Mouse (Mus musculus) hindbrain, embryonic 10.5 days (tissue): ENCODE measurements around the gene Hist2h3c2. TPM values are rescaled to one million over a fixed set of nuclear protein-coding genes. Genes with fewer than 3 reads are reported as not detected.
"Not testable (repeated sequence)": the region's sequence is repeated elsewhere in the genome, so short reads cannot be mapped to it uniquely, and the experiment has no call there.

Experiments used
- DNase-seq: peaks from one replicate; pipeline ENCODE4 v3.0.0-alpha.2; 2017; ENCODE audit warnings: low spot score
- H3K27ac ChIP-seq: fragments of 300-500 bp; sonication (generic); 2 replicates; pipeline ENCODE4 v1.5.1; 2016; ENCODE audit warnings: mild to moderate bottlenecking, moderate library complexity
- H3K27me3 ChIP-seq: fragments of 300-500 bp; sonication (generic); 2 replicates; pipeline ENCODE4 v1.6.1; 2016; ENCODE audit warnings: mild to moderate bottlenecking; ENCODE audit not compliant: poor library complexity, insufficient read depth, severe bottlenecking
- H3K36me3 ChIP-seq: fragments of 300-500 bp; sonication (generic); 2 replicates; pipeline ENCODE4 v1.6.1; 2016; ENCODE audit warnings: mild to moderate bottlenecking, moderate library complexity
- H3K4me1 ChIP-seq: fragments of 300-500 bp; sonication (generic); replicated peaks from 2 replicates; pipeline ENCODE4 v1.6.1; 2016; ENCODE audit warnings: mild to moderate bottlenecking
- H3K4me3 ChIP-seq: fragments of 300-500 bp; sonication (generic); 2 replicates; pipeline ENCODE4 v1.5.1; 2016; ENCODE audit warnings: mild to moderate bottlenecking, moderate library complexity
- H3K9me3 ChIP-seq: fragments of 300-500 bp; sonication (generic); 2 replicates; pipeline ENCODE4 v1.6.1; 2016; ENCODE audit warnings: mild to moderate bottlenecking, moderate library complexity
- WGBS: fragments of 180-500 bp; shearing (Covaris S2); methylation state at CpG from one replicate; pipeline ENCODE4 v1.1.7; 2016; 5-methylcytosine and 5-hydroxymethylcytosine counted together
- polyA plus RNA-seq: library from polyadenylated mRNA; unstranded; fragments of >200 nt; fragmentation: Nextera tagmentation; extraction: Ambion mirVana; gene quantifications from 2 replicates; pipeline ENCODE4 v1.2.1, GENCODE M21; 2016

The Hist2h3c2 gene
- polyA plus RNA-seq, 1 experiment from 2014 or later: 8.4 TPM

GRCm38 (mm10) chr3:96221640-96222038 is 17.3 kb downstream of the Hist2h3c2 start:
- H3K27me3 ChIP-seq: no peaks in the 10 kb centered on the region
- WGBS: 19% methylated on average over 9 of the region's 9 CpGs
- DNase-seq: peak; percentile 19
- H3K9me3 ChIP-seq: no peaks in the 10 kb centered on the region
- no peaks in the 10 kb centered on the region for H3K36me3 ChIP-seq
- H3K27ac ChIP-seq: peak overlapping the region; percentile 97
- peaks cover 62% of the 10 kb centered on the region for H3K4me1 ChIP-seq
- H3K4me3 ChIP-seq: peak overlapping the region; percentile 68

GRCm38 (mm10) chr3:96220765-96221639 is 17.9 kb downstream of the Hist2h3c2 start, which contains the start of the genes Hist2h2ac and Hist2h2be:
Gene Hist2h2ac, minus strand, starts transcription at chr3:96220880.
Gene Hist2h2be, plus strand, starts transcription at chr3:96221119.
- under 1% methylated on average over 43 of the region's 43 CpGs for WGBS
- Histone ChIP-seq H3K4me1 (peaks cover 64% of the 10 kb centered on the region), H3K27ac (peak within 1 kb of the TSS; percentile 97), H3K27me3 (no peaks in the 10 kb centered on the region), H3K36me3 (no peaks in the 10 kb centered on the region), H3K9me3 (no peaks in the 10 kb centered on the region), H3K4me3 (peak within 1 kb of the TSS; percentile 68)
- peak; percentile 82 for DNase-seq

GRCm38 (mm10) chr3:96220131-96220764 is 18.7 kb downstream of the Hist2h3c2 start:
- not testable (repeated sequence) for H3K9me3 ChIP-seq, H3K27me3 ChIP-seq, H3K36me3 ChIP-seq
- Histone ChIP-seq H3K4me1 (peaks cover 60% of the 10 kb centered on the region), H3K4me3 (peak overlapping the region; percentile 68), H3K27ac (peak overlapping the region; percentile 97)
- peak; percentile 50 for DNase-seq
- under 1% methylated on average over 38 of the region's 47 CpGs for WGBS

- WGBS: under 1% methylated on average over 37 of the region's 37 CpGs
- Histone ChIP-seq H3K4me3 (peak within 1 kb of the TSS; percentile 68), H3K27ac (peak within 1 kb of the TSS; percentile 97), H3K9me3 (no peaks in the 10 kb centered on the region), H3K36me3 (no peaks in the 10 kb centered on the region), H3K27me3 (peaks cover 4% of the 10 kb centered on the region; the same call in 1 of the 2 replicates), H3K4me1 (peaks cover 55% of the 10 kb centered on the region)
- DNase-seq: peak; percentile 75
These were observed 19.2 kb downstream of the Hist2h3c2 start, which contains the start of the genes Bola1 and Hist2h2ab for GRCm38 (mm10) chr3:96219661-96220130. Gene Bola1, minus strand, starts transcription at chr3:96219709. Gene Hist2h2ab, plus strand, starts transcription at chr3:96219865.

GRCm38 (mm10) chr3:96219191-96219641 is 19.7 kb downstream of the Hist2h3c2 start:
- H3K4me3 ChIP-seq: peak overlapping the region; percentile 68
- H3K4me1 ChIP-seq: peaks cover 53% of the 10 kb centered on the region
- no peaks in the 10 kb centered on the region for H3K36me3 ChIP-seq
- WGBS: under 1% methylated on average over 12 of the region's 12 CpGs
- H3K27me3 ChIP-seq: peaks cover 4% of the 10 kb centered on the region; the same call in 1 of the 2 replicates
- no peaks in the 10 kb centered on the region for H3K9me3 ChIP-seq
- peak; percentile 49 for DNase-seq
- H3K27ac ChIP-seq: peak overlapping the region; percentile 97

- H3K4me3 ChIP-seq: no peak overlapping the region; the same call in 1 of the 2 replicates
- no peaks in the 10 kb centered on the region for H3K36me3 ChIP-seq
- no peaks in the 10 kb centered on the region for H3K27me3 ChIP-seq
- WGBS: 23% methylated on average over 15 of the region's 15 CpGs
- peaks cover 6% of the 10 kb centered on the region for H3K4me1 ChIP-seq
- DNase-seq: peak; percentile 20
- H3K9me3 ChIP-seq: no peaks in the 10 kb centered on the region
- H3K27ac ChIP-seq: no peak overlapping the region
These were observed 29.7 kb downstream of the Hist2h3c2 start for GRCm38 (mm10) chr3:96209242-96209641.

GRCm38 (mm10) chr3:96207819-96208218 is 31.1 kb downstream of the Hist2h3c2 start:
- no peak for DNase-seq
- no peaks in the 10 kb centered on the region for H3K27me3 ChIP-seq
- no peak overlapping the region for H3K4me3 ChIP-seq
- no peaks in the 10 kb centered on the region for H3K9me3 ChIP-seq
- WGBS: 89% methylated on average over 3 of the region's 3 CpGs
- H3K4me1 ChIP-seq: peaks cover 6% of the 10 kb centered on the region
- no peaks in the 10 kb centered on the region for H3K36me3 ChIP-seq
- H3K27ac ChIP-seq: no peak overlapping the region

- 73% methylated on average over 2 of the region's 2 CpGs for WGBS
- Histone ChIP-seq H3K36me3 (peaks cover 9% of the 10 kb centered on the region; the same call in 1 of the 2 replicates), H3K9me3 (peaks cover 5% of the 10 kb centered on the region), H3K4me1 (peaks cover 20% of the 10 kb centered on the region), H3K27ac (no peak overlapping the region), H3K4me3 (no peak overlapping the region), H3K27me3 (peaks cover 7% of the 10 kb centered on the region; the same call in 1 of the 2 replicates)
- DNase-seq: no peak
These were observed 39.2 kb downstream of the Hist2h3c2 start for GRCm38 (mm10) chr3:96199731-96200130.

GRCm38 (mm10) chr3:96198601-96199251 is 40.2 kb downstream of the Hist2h3c2 start:
- H3K27me3 ChIP-seq, H3K4me3 ChIP-seq, H3K9me3 ChIP-seq, DNase-seq, H3K36me3 ChIP-seq: not testable (repeated sequence)
- Histone ChIP-seq H3K4me1 (peaks cover 20% of the 10 kb centered on the region), H3K27ac (0 out of 2 replicates have a peak overlapping the region, but pooled peaks have one; percentile 35)
- 31% methylated on average over 8 of the region's 8 CpGs for WGBS

- Histone ChIP-seq H3K4me3 (peak overlapping the region; percentile 72), H3K36me3 (peaks cover 9% of the 10 kb centered on the region; the same call in 1 of the 2 replicates), H3K27me3 (peaks cover 7% of the 10 kb centered on the region; the same call in 1 of the 2 replicates), H3K4me1 (peaks cover 23% of the 10 kb centered on the region), H3K27ac (peak overlapping the region; percentile 98), H3K9me3 (peaks cover 5% of the 10 kb centered on the region)
- WGBS: 6% methylated on average over 6 of the region's 6 CpGs
- no peak for DNase-seq
These were observed 40.7 kb downstream of the Hist2h3c2 start for GRCm38 (mm10) chr3:96198181-96198580.

- Histone ChIP-seq H3K27ac (peak overlapping the region; percentile 98), H3K36me3 (peaks cover 9% of the 10 kb centered on the region; the same call in 1 of the 2 replicates), H3K9me3 (peaks cover 5% of the 10 kb centered on the region), H3K4me1 (peaks cover 23% of the 10 kb centered on the region), H3K4me3 (peak overlapping the region; percentile 72), H3K27me3 (peaks cover 7% of the 10 kb centered on the region; the same call in 1 of the 2 replicates)
- DNase-seq: peak; percentile 88
- WGBS: under 1% methylated on average over 50 of the region's 50 CpGs
These were observed 41.7 kb downstream of the Hist2h3c2 start for GRCm38 (mm10) chr3:96197129-96197749.
